Mouse (Mus musculus) common myeloid progenitor, adult 5-6 weeks (primary cell): ENCODE data around the gene Sfxn2. TPM values are rescaled to one million over a fixed set of nuclear protein-coding genes. Genes with fewer than 3 reads are reported as not detected.

Experiments
- ATAC-seq: replicated peaks from 2 replicates; pipeline ENCODE4 v1.8.0; 2016; ENCODE audit warnings: low read depth, mild to moderate bottlenecking, moderate TSS enrichment, inconsistent platforms; ENCODE audit not compliant: poor library complexity, severe bottlenecking
- total RNA-seq: library from RNA; stranded (forward); fragments of 200-1000, 187-1606 nt; gene quantifications from 2 replicates; pipeline ENCODE4 v1.2.3, GENCODE M21; 2017

Sfxn2 gene
- 8.9 and 13.3 TPM in 2 replicates for total RNA-seq

DNA sequence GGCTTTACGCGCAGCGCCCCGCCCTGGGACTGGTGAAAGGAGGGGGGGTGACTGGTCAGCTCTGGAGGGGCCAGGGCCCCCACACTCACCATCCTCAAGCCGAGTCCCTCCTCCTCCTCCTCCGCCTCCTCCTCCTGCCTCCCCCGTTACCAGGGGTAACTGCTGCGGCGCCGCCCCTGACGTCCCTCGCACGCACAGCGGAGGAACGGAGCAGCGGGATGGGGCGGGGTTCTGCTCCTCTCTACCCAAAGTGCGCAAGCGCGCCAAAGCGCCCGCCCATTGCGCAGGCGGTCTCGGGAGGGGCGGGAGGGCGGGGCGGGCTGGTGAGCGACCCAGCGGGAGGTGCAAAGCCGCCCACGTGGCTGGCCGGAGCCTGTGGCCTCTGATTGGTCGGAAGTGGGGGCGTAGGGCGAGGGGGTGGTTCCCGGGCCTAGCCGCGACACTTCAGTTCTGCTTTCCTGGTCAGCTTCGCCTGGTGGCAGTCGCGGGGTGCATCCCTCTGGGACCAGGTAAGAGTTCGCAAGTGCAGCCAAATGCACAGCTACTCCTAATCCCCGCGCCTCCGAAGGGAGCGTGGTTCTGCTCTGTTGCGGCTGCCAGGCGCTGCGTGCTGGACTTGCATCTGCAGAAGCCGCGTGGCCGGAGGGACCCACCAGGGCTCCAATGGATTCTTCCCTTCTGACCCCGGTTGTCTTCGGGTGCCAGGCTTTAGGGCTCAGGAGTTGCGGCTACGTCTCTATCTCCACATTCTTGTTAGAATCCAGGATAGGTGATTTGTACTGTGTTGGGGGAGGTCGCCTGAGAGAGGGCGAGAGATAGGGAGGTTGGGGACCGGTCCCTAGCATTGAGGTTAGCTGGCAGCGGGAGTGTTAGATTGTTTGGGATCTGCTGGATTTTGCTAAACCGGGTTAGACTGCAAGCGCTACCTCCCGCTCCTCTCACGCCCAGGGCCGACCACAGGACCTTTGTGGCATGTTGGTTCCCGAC lies at the start of gene Sfxn2, which contains the start of gene Arl3:
Sfxn2 (plus strand) TSS at position 415 of the 987 bp plus-strand sequence.
Arl3 (minus strand) TSS at position 248 of the 987 bp plus-strand sequence.
- peak; percentile 96 for ATAC-seq

DNA sequence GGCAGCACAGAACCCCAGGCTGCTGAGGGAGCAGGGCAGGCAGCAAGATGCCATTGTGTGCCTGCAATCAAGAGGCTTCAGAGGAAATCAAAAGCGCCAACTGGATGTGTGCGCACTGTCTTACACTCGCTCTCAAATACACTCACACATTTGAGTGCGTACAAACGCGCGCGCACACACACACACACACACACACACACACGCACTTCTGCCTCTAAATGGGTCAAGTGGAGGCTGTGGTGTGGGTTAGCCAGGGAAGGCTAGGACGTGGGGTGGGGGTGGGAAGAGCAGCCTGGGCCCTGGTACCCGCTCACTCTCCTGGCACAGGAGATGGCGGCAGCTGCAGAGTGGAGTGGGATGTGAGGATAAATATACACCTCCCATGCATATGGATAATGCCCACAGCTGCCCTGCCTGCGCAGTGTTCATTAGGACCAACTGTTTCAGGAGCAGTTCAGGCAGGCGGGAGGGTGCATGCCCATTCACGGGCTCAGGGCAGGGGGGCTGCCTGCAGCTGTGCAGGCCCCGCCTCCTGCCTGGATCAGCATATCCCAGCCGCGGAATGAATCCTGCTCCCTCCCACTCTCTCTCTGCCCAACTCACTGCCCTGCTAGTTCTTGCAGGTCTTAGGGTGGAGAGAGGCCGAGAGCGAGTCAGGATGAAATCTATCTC lies 49.5 kb upstream of the Sfxn2 start:
- no peak for ATAC-seq

- ATAC-seq: no peak
Measured at GRCm38 (mm10) chr19:46524152-46524544, 49.0 kb upstream of the Sfxn2 start.

GRCm38 (mm10) chr19:46524601-46525321 lies 48.4 kb upstream of the Sfxn2 start:
- ATAC-seq: 0 out of 2 replicates have a peak, but pooled peaks have one; percentile 5

GRCm38 (mm10) chr19:46525691-46526631 lies 47.2 kb upstream of the Sfxn2 start:
- no peak for ATAC-seq

- no peak for ATAC-seq
Measured at GRCm38 (mm10) chr19:46527632-46528528, 45.3 kb upstream of the Sfxn2 start.

DNA sequence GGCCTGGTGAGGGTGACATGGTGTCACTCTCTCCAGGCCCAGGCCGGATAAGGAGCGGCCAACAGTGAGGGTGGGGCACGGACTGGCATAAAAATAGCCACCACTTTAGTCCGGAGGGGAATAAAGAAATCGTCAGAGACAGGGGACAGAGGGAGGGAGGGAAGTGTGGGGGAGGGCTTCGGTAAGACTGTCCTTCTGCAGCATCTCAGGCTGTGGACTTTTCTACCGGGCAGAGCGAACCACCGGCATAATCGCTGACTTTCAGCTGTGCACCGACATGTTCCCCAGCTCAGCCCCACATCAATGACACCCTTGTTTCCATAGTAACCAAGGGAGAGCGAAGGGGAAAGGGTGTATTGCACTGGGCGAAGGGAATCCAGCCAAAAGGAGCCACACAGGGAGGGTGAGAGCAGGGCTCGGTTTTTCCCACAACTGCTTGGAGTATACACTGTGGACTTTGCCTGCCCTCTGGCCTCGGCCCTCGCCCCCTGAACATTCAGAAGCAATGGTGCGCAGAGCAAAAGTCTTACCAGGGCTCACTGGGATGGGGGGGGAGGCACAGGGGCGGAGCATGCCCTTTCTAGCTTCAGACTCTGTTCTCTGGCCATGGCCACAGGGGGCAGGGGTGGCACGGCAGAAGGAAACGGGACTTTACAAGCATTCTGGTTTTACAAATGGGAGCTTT lies 44.5 kb upstream of the Sfxn2 start:
- ATAC-seq: peak; percentile 62

DNA sequence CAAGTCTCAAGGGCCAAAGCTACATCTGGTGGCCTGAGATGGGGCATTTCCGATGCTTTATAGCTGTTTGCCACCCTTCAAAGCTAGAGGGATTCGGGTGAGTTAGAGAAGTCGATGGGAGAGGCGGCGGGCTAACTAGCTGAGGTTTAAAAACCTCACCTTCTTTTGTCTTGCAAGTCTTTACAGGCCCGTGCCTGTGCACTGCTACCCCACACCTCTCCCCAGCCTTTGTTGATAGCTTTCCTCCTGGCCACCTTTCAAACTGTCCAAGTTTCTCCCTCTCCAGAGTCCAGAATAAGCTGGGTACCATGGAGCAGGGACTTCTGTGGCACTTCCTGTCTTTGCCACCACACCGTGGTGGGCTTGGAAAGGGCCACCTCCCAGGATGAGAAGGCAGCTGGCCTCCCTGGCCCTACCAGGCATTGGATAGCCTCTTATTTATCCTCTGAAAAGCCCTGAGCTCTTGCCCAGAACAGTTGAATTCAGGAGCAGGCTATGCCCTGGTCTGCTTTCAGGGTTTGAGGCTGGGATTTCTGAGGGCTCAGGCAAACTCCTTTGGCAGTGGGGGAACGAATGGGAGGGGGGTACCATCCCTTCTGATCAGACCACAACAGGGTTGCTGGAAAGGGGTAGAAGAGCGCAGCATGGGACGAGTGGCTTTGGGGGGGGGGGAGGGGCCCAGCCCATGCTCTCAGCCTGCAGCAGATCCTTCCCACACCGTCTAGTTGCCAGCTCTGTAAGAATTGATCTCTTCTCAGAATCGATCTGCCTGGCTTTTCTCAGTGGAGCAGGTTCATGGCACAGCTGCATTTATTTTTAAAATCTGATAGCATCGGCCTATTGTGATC lies 43.3 kb upstream of the Sfxn2 start:
- ATAC-seq: no peak

- ATAC-seq: no peak
Measured at GRCm38 (mm10) chr19:46530449-46530990, 42.6 kb upstream of the Sfxn2 start.

GRCm38 (mm10) chr19:46531071-46532030 lies 41.8 kb upstream of the Sfxn2 start:
- ATAC-seq: no peak

- ATAC-seq: peak; percentile 39
Measured at GRCm38 (mm10) chr19:46532031-46532688, 41.0 kb upstream of the Sfxn2 start.

DNA sequence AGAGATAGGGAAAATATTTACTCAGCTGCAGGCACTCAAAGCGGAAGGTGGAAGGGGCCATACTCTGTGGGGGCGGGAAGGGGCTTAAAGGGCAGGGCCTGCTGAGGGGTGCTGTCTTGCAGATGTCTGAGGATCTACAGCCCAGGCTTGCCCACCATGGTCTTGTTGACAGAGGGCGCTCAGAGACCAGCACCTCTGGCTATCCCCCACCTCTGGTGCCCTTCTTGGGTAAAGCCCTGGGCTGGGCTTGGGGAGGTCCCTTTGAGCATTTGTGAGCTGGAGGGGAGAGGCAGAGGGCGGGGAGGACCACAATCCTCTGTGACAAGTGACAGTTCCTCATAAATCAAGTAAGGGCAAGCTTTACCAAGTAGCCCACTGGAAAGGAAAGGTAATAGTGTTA lies 40.1 kb upstream of the Sfxn2 start:
- ATAC-seq: no peak

GRCm38 (mm10) chr19:46533525-46533924 lies 39.6 kb upstream of the Sfxn2 start:
- no peak for ATAC-seq

DNA sequence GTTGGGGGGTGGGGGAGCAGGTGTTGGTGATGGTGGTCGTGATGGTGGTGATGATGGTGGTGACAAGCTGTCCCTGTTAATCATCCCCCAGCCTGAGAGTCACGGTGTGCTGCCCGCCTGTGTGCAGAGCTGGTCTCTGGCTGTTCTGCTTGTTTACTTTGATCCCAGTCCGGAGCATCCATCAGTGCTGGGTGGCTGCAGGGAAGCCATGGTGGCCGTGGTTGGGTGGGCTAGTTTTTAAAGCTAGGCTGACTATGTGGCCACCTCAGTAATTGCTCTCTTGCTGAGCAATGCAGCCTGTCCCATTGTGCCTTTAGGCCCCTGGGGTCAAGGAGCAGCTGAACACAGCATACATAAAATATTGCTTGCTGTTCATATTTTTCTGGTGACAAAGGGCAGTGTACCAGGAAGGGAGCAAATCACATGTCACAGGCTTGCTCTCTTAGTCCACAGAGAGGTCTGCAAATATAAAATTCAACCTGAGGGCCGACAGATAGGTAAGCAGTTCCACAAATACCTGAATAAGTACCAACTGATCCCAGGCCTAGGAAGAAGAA lies 38.5 kb upstream of the Sfxn2 start:
- no peak for ATAC-seq

DNA sequence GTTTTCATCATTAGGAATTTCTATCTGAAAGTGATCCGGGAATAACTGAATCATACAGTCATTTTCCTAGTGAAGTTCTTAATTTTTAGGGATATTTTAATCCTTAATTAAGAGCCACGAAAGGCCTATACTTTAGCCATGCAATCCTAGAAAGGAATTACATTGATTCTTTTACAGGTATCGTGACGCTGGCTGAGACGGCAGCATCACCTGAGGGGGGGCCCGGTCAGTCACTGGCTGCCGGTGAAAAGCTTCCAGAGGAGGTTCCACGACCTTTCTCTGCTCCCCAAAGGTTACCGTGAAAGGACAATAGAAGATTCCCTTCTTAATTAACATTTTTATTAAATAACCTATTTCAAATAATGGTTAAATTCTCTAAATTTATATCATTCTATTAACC lies 35.8 kb upstream of the Sfxn2 start:
- ATAC-seq: no peak
